Mouse (Mus musculus) heart, embryonic 10.5 days (tissue): ENCODE measurements at regions not wholly inside any gene's neighbourhood (a gene's known extent, or its start where the extent isn't known, plus 50 kb on each side); places are given as distances from the start of the nearest gene placed in this dataset.

Experiments used
- DNase-seq: peaks from one replicate; pipeline ENCODE4 v3.0.0-alpha.2; 2017; ENCODE audit warnings: low spot score
- H3K27ac ChIP-seq: fragments of 300-500 bp; sonication (generic); 2 replicates; pipeline ENCODE4 v1.5.1; 2016; ENCODE audit warnings: mild to moderate bottlenecking
- H3K27me3 ChIP-seq: fragments of 300-500 bp; sonication (generic); 2 replicates; pipeline ENCODE4 v1.6.1; 2016; ENCODE audit warnings: mild to moderate bottlenecking; ENCODE audit not compliant: poor library complexity, insufficient read depth, severe bottlenecking
- H3K36me3 ChIP-seq: fragments of 300-500 bp; sonication (generic); 2 replicates; pipeline ENCODE4 v1.6.1; 2016; ENCODE audit warnings: mild to moderate bottlenecking, moderate library complexity
- H3K4me1 ChIP-seq: fragments of 300-500 bp; sonication (generic); 2 replicates; pipeline ENCODE4 v1.6.1; 2016; ENCODE audit warnings: mild to moderate bottlenecking
- H3K4me3 ChIP-seq: fragments of 300-500 bp; sonication (generic); 2 replicates; pipeline ENCODE4 v1.5.1; 2016; ENCODE audit warnings: mild to moderate bottlenecking, moderate library complexity
- H3K9me3 ChIP-seq: fragments of 300-500 bp; sonication (generic); 2 replicates; pipeline ENCODE4 v1.6.1; 2016; ENCODE audit warnings: mild to moderate bottlenecking, moderate library complexity
- WGBS: fragments of 180-500 bp; shearing (Covaris S2); methylation state at CpG from one replicate; pipeline ENCODE4 v1.1.7; 2016; 5-methylcytosine and 5-hydroxymethylcytosine counted together

DNA sequence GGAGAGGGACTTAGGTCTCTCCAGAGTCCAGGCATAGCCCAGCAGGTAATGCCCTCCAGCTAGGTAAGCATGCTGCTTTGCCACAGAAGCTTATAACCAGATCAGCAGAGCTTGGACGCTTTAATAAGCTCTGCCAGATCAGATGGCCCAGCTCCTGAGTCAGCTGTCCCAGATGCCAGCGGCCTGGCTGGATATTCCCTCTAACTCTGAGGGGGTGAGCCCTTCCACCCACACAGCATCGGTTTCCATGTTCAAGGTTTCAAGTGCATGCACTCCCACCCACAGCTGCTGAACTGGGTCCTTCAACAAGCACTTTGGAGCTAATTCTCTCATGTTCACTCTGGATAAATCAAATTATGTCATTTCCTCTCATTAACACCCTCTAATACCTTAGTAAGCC, 417.3 kb downstream of the 1810013L24Rik start:
- Histone ChIP-seq H3K27ac (no peak overlapping the region), H3K4me3 (no peak overlapping the region), H3K4me1 (no peaks in the 10 kb centered on the region), H3K9me3 (no peaks in the 10 kb centered on the region), H3K36me3 (no peaks in the 10 kb centered on the region), H3K27me3 (no peaks in the 10 kb centered on the region)
- no peak for DNase-seq
- WGBS = 69% methylated on average over 3 of the region's 3 CpGs

DNA sequence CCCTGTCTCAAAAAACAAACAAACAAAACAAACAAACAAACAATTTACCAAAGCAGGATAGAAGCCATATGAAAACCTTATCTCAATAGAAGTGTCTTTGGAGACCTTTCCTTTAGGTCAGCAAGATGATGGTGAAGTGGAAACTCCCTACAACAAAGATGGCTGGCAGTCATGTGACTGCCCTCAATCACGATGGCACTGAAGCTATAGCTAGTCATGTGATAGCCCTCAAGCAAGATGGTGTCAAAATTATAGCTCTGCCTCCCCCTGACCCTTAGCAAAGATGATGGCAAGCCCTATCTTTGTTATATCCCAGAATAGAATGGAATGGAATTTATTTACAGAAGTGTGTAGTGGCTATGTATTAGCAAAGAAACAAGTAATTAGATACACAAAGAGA, 423.2 kb downstream of the 1810013L24Rik start:
- H3K4me1 ChIP-seq = no peaks in the 10 kb centered on the region
- DNase-seq = peak; percentile 10
- H3K27me3 ChIP-seq = no peaks in the 10 kb centered on the region
- H3K9me3 ChIP-seq = no peaks in the 10 kb centered on the region
- H3K4me3 ChIP-seq = no peak overlapping the region
- H3K36me3 ChIP-seq = no peaks in the 10 kb centered on the region
- H3K27ac ChIP-seq = no peak overlapping the region
- 76% methylated on average over 1 of the region's 1 CpGs for WGBS

DNA sequence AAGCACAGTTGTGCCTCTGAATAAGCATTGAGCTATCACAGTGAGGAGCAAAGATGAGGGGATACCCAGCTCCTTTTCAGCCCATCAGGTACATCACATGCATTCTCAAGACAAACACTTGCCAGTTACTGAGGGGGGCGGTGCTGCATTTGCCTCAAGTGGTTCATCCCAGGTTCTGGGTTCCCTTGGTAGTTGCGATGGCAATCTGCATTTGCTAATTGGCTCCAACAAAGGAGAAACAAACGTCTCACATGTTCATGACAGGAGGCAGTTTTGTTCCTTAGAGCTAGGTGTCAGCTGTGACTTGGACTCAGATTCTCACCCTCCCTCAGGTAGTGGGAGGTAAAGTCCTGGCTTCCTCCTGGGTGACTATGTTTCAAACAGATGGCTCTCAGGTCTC, 425.5 kb downstream of the 1810013L24Rik start:
- Histone ChIP-seq H3K36me3 (no peaks in the 10 kb centered on the region), H3K9me3 (no peaks in the 10 kb centered on the region), H3K4me1 (no peaks in the 10 kb centered on the region), H3K27ac (no peak overlapping the region), H3K27me3 (no peaks in the 10 kb centered on the region), H3K4me3 (no peak overlapping the region)
- 29% methylated on average over 3 of the region's 3 CpGs for WGBS
- DNase-seq = peak; percentile 39

DNA sequence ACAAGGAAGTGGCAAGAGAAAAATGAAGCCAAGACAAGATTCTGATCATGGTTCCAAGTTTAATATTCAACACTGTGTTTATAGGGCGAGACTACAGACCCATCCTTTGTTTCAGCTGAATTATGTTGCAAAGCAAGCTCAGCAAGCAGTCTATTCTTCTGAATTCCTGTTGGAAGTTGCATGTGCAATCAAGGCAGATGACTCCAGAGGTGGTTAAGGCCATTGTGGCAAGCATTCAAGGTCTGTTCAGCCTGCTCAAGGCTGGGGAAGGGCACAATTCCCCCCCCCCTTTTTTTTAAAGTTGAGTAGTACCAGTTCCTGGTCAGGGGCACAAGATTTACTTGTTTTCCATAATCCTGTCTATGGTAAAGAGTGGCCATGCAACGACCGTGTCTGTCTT, 431.1 kb downstream of the 1810013L24Rik start:
- no peak overlapping the region for H3K4me3 ChIP-seq
- DNase-seq = peak; percentile 3
- WGBS = 85% methylated on average over 3 of the region's 3 CpGs

DNA sequence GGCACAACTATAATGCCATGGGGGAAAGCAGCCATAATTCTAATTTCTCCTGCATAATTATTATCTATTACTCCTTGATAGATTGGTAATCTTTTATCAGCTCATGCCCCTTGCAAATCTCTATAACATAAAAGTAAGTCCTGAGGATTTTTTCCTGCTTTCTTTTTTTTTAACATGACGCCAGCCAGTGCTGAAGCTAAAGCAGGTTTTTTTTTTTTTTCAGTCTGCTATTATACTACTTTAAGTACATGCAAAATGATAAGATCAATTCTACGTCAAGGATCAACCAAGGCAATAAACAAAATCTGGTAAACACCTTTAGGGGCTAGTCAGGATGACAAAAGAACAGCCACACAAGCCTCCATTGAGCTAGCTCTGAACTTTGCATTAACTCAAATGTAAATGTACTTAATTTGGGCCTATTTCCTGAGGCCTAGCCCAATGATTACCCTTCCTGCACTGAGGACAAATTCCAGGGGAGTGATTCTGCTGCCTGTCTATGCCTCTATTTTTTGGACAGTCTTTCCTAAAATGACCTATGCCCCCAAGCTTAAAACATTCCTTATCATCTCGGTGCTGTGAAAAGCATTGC, 434.8 kb downstream of the 1810013L24Rik start:
- Histone ChIP-seq H3K36me3 (no peaks in the 10 kb centered on the region), H3K4me3 (no peak overlapping the region), H3K27me3 (no peaks in the 10 kb centered on the region), H3K9me3 (no peaks in the 10 kb centered on the region), H3K27ac (no peak overlapping the region), H3K4me1 (no peaks in the 10 kb centered on the region)
- no peak for DNase-seq
- 47% methylated on average over 3 of the region's 3 CpGs for WGBS

More for the DNA sequence above, 431.1 kb downstream of the 1810013L24Rik start:
- Histone ChIP-seq H3K4me1 (no peaks in the 10 kb centered on the region), H3K27me3 (no peaks in the 10 kb centered on the region), H3K36me3 (no peaks in the 10 kb centered on the region), H3K27ac (no peak overlapping the region), H3K9me3 (no peaks in the 10 kb centered on the region)

DNA sequence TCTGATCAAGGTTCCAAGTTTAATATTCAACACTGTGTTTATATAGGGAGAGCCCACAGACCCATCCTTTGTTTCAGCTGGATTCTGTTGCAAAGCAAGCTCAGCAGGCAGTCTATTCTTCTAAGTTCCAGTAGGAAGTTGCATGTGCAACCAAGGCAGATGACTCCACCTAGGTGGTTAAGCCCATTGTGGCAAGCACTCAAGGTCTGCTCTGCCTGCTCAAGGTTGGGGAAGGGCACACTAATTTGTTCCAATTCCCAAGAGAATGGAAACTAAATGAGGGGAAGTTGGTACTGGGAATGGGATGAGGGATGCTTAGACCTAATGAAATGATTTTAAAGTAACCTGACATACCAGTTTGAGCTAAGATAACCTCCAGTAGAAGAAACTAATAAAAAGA, 437.3 kb downstream of the 1810013L24Rik start:
- no peaks in the 10 kb centered on the region for H3K27me3 ChIP-seq
- H3K4me3 ChIP-seq = no peak overlapping the region
- DNase-seq = no peak
- no peaks in the 10 kb centered on the region for H3K36me3 ChIP-seq
- H3K27ac ChIP-seq = no peak overlapping the region
- H3K4me1 ChIP-seq = no peaks in the 10 kb centered on the region
- H3K9me3 ChIP-seq = no peaks in the 10 kb centered on the region

DNA sequence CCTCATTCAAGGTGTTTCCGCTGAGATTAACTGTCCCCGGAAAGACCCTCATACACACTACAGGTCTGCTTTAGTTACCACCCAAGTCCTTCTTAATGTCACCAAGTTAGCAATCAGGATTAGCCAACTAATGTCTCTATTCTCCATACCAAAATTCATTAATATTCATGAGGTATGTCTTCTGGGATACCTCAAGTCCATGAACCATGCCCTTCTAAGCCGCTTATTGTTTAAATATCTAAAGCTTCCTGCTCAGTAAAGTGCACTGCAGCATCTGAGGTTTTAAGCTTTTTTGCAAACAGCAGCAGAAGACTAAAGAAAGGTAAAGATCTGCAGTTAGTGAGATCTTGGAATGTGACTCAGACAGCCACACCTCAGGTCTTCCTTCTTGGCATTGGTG, 440.2 kb downstream of the 1810013L24Rik start:
- DNase-seq = no peak
- no peaks in the 10 kb centered on the region for H3K4me1 ChIP-seq
- H3K9me3 ChIP-seq = no peaks in the 10 kb centered on the region
- H3K36me3 ChIP-seq = no peaks in the 10 kb centered on the region
- no peak overlapping the region for H3K4me3 ChIP-seq
- WGBS = 87% methylated on average over 3 of the region's 3 CpGs
- no peaks in the 10 kb centered on the region for H3K27me3 ChIP-seq
- no peak overlapping the region for H3K27ac ChIP-seq

DNA sequence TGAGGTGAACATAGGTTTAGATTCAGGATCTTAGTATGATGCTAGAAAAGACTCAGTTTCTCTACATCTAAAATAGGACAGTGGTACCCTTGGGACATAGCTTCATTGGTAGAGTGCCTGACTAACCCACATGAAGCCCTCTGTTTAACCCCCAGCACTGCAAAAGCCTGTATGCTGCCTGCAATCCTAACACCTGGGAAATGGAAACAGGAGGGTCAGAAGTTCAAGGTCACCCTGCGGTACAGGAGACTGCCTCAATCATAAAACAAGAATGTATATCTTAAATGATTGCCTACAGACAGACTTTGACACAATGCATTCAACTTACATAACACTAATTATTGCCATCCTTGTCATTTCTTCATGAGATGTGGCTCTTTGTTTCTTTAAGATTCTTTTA, 440.8 kb downstream of the 1810013L24Rik start:
- no peaks in the 10 kb centered on the region for H3K9me3 ChIP-seq
- no peaks in the 10 kb centered on the region for H3K36me3 ChIP-seq
- H3K27ac ChIP-seq = no peak overlapping the region
- H3K4me1 ChIP-seq = no peaks in the 10 kb centered on the region
- 92% methylated on average over 1 of the region's 1 CpGs for WGBS
- no peak overlapping the region for H3K4me3 ChIP-seq
- DNase-seq = no peak
- H3K27me3 ChIP-seq = no peaks in the 10 kb centered on the region

DNA sequence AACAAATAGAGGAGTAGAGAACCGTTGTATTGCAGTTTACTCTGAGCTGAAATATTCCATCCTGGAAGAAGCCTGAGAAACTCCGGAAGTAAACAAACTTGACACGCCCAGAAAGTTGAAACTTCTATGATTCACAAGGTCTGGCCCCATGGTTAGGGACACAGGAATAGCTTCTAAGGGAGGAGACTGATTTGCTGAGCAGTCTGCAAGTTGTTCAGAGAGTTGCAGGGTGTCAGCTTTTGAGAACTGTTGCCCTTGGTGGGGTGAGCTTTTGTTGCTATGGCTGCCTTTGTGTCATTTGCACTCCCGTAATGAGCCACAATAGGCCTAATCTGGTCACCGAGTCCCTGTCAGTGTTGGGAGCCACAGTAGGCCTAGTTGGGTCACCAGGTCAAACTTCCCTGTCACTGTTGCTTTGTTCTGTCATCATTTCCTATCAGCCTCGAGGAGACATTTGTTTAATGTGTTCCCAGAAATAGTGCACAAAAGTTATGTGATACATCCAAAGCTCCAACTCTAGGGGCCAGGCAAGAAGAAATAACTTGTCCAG, 443.9 kb downstream of the 1810013L24Rik start:
- WGBS = 78% methylated on average over 6 of the region's 6 CpGs
- H3K36me3 ChIP-seq = no peaks in the 10 kb centered on the region
- no peak overlapping the region for H3K27ac ChIP-seq
- no peaks in the 10 kb centered on the region for H3K27me3 ChIP-seq
- no peak overlapping the region for H3K4me3 ChIP-seq
- no peaks in the 10 kb centered on the region for H3K4me1 ChIP-seq
- DNase-seq = no peak
- no peaks in the 10 kb centered on the region for H3K9me3 ChIP-seq

DNA sequence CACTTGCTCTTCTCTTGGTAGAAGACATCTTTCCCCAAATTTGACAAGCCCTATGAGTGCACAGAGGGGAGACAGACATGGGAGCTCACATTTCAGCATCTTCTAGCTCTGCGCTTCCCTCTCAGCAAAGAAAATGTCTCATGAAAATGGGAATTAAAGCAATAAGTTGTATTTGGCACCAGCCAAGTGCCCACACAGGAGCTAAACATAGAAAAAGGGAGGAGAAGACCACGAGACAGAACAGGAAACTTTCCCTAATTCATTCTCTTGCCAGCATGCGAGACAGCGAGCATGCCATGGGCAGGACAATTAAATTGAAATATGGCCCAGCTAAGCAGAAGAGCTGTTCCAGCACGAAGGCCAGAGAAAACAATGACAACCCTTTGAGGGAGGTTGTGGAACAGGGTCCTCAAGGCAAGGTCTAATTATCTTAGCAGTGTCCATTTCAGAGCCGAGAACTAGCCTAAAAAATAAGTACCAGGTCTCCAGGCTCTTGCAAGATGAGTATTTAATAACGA, 444.7 kb downstream of the 1810013L24Rik start:
- 75% methylated on average over 7 of the region's 7 CpGs for WGBS

DNA sequence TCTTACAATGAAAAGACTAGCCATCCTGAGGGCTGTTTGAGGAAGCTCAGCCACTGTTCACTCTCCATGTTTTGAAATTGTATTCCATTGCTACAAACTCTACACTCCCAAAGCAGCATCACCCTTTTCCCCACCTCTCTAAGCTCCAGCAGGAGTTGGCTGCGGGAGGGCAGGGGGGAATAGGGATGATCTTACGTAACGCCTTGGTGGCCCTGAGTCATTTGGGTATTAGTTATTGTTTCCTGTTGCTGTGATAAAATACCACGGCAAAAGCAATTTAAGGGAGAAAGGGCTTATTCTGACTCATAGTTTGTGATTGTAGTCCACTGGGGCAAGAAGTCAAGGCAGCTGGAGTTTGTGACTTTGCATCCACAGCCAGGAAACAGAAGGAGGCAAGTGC, 445.5 kb downstream of the 1810013L24Rik start:
- no peak overlapping the region for H3K4me3 ChIP-seq
- 79% methylated on average over 4 of the region's 4 CpGs for WGBS
- no peaks in the 10 kb centered on the region for H3K36me3 ChIP-seq
- no peaks in the 10 kb centered on the region for H3K27me3 ChIP-seq
- DNase-seq = no peak
- H3K4me1 ChIP-seq = no peaks in the 10 kb centered on the region
- no peak overlapping the region for H3K27ac ChIP-seq
- H3K9me3 ChIP-seq = no peaks in the 10 kb centered on the region

More for the DNA sequence above, 444.7 kb downstream of the 1810013L24Rik start:
- H3K4me1 ChIP-seq = no peaks in the 10 kb centered on the region
- no peaks in the 10 kb centered on the region for H3K36me3 ChIP-seq
- H3K4me3 ChIP-seq = no peak overlapping the region
- no peak for DNase-seq
- no peaks in the 10 kb centered on the region for H3K9me3 ChIP-seq
- no peak overlapping the region for H3K27ac ChIP-seq
- H3K27me3 ChIP-seq = no peaks in the 10 kb centered on the region

DNA sequence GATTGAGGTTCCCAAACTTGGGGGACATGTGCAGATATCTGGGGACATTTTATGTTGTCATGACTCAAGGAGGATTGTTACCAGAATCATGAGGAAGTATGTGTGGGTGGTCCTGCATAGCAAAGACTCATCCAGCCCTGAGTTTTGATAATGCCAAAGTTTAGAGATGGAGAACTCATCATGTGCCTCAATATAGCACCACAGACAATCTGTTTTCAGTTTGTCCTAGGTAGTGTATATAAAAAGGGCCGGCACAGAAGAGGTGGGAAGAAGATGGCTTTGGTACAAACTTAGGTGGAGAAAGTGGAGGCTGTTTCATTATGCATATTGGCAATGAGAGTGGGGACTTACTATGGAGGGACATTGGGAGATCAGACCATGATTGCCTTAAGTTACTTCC, 447.2 kb downstream of the 1810013L24Rik start:
- H3K9me3 ChIP-seq = no peaks in the 10 kb centered on the region
- WGBS = 76% methylated on average over 1 of the region's 1 CpGs
- H3K27ac ChIP-seq = no peak overlapping the region

DNA sequence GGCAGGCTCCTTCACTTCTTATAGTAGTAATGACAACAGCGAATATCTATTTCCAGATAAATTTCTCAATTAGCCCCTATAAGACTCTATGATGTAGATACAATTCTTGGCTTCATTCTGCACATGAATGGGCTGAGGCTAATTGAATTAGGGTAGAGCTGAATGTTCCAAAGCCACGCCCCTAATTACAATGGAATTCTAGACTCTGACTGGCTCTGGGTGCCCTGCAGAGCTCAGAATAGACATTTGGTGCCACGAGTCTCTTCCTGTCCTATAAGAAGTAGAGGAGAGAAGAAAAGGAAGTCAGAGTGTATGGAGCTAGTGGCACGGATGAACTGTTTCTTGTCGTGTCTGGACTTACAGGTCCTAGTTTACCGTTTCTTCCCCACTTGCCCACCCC, 449.8 kb downstream of the 1810013L24Rik start:
- no peak overlapping the region for H3K27ac ChIP-seq
- 72% methylated on average over 6 of the region's 6 CpGs for WGBS
- no peaks in the 10 kb centered on the region for H3K36me3 ChIP-seq
- no peaks in the 10 kb centered on the region for H3K9me3 ChIP-seq
- no peak for DNase-seq
- H3K27me3 ChIP-seq = no peaks in the 10 kb centered on the region
- H3K4me3 ChIP-seq = no peak overlapping the region
- H3K4me1 ChIP-seq = no peaks in the 10 kb centered on the region

More for the DNA sequence above, 447.2 kb downstream of the 1810013L24Rik start:
- Histone ChIP-seq H3K4me3 (no peak overlapping the region), H3K4me1 (no peaks in the 10 kb centered on the region), H3K27me3 (no peaks in the 10 kb centered on the region), H3K36me3 (no peaks in the 10 kb centered on the region)
- no peak for DNase-seq

DNA sequence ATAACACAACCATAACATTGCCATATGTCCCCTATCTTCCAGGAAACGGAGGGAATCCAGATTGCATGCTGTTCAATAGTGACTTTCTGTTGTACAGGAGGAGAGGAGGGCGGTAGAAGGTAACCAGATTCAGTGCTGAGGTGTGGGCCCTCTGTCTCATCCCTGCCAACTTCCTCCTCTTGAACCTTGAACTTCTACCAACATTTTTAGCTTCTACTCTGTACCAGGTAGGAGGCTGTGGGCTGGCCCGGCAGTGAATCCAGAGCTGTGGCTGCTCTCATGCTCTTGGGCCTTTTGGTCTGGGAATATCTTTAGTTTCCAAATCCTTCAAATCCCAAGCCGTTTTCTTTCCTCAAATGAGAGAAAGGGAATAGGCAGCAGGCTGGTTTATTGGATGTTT, 450.5 kb downstream of the 1810013L24Rik start:
- Histone ChIP-seq H3K9me3 (no peaks in the 10 kb centered on the region), H3K4me1 (no peaks in the 10 kb centered on the region), H3K4me3 (no peak overlapping the region), H3K36me3 (no peaks in the 10 kb centered on the region), H3K27ac (no peak overlapping the region), H3K27me3 (no peaks in the 10 kb centered on the region)
- 71% methylated on average over 4 of the region's 4 CpGs for WGBS
- DNase-seq = no peak
